Mouse (Mus musculus) liver, embryonic 16.5 days (tissue): ENCODE measurements around the gene Cnep1r1. TPM values are rescaled to one million over a fixed set of nuclear protein-coding genes. Genes with fewer than 3 reads are reported as not detected.
A peak's percentile ranks its signal among the peaks of the same experiment; 100 is the strongest.

Source experiments
- ATAC-seq: fragments of 200-750 bp; cut with Nextera tagmentation; 2 replicates; pipeline ENCODE4 v1.8.0; 2017; ENCODE audit warnings: low read depth, mild to moderate bottlenecking, moderate number of reproducible peaks, moderate library complexity
- H3K27ac ChIP-seq: fragments of 300-500 bp; sonication (generic); 2 replicates; pipeline ENCODE4 v1.5.1; 2014; ENCODE audit warnings: mild to moderate bottlenecking, low read length
- H3K27me3 ChIP-seq: fragments of 300-500 bp; sonication (generic); 2 replicates; pipeline ENCODE4 v1.6.1; 2014; ENCODE audit warnings: low read depth, low read length, mixed read lengths; ENCODE audit not compliant: control insufficient read depth, insufficient read depth
- H3K36me3 ChIP-seq: fragments of 300-500 bp; sonication (generic); 2 replicates; pipeline ENCODE4 v1.6.1; 2014; ENCODE audit warnings: mild to moderate bottlenecking; ENCODE audit not compliant: control insufficient read depth, insufficient read depth
- H3K4me1 ChIP-seq: fragments of 300-500 bp; sonication (generic); 2 replicates; pipeline ENCODE4 v1.6.1; 2014; ENCODE audit warnings: low read depth, low read length, mixed read lengths; ENCODE audit not compliant: control insufficient read depth
- H3K4me2 ChIP-seq: fragments of 300-500 bp; sonication (generic); 2 replicates; pipeline ENCODE4 v1.6.1; 2014; ENCODE audit warnings: low read depth, low read length, mixed read lengths
- H3K4me3 ChIP-seq: fragments of 300-500 bp; sonication (generic); 2 replicates; pipeline ENCODE4 v1.5.1; 2014; ENCODE audit warnings: low read depth, mild to moderate bottlenecking, low read length
- H3K9ac ChIP-seq: fragments of 300-500 bp; sonication (generic); 2 replicates; pipeline ENCODE4 v1.6.1; 2014; ENCODE audit warnings: low read depth, low read length
- H3K9me3 ChIP-seq: fragments of 300-500 bp; sonication (generic); replicated peaks from 2 replicates; pipeline ENCODE4 v1.6.1; 2016; ENCODE audit warnings: low read length; ENCODE audit not compliant: control insufficient read depth
- WGBS: fragments of 180-500 bp; shearing (Covaris S2); extraction: QIAGEN DNeasy Blood & Tissue Kit; methylation state at CpG from one replicate; pipeline ENCODE4 v1.1.7; 2014; ENCODE audit not compliant: insufficient replicate concordance; 5-methylcytosine and 5-hydroxymethylcytosine counted together
- microRNA-seq: library from miRNA; unstranded; fragments of <30 nt; microRNA quantifications from one replicate; pipeline ENCODE4, GENCODE M21; 2016
- polyA plus RNA-seq: library from polyadenylated mRNA; unstranded; fragments of >200 nt; fragmentation: Nextera tagmentation; extraction: Ambion mirVana; gene quantifications from 2 replicates; pipeline ENCODE4 v1.2.1, GENCODE M21; 2015

Gene Cnep1r1
- polyA plus RNA-seq, 1 experiment from 2014 or later: 22.4 TPM

- WGBS: 58% methylated on average over 5 of the region's 5 CpGs
- Histone ChIP-seq H3K4me3 (no peak overlapping the region), H3K9me3 (no peaks in the 10 kb centered on the region), H3K9ac (no peak overlapping the region), H3K27me3 (no peaks in the 10 kb centered on the region), H3K4me2 (no peak overlapping the region), H3K4me1 (no peaks in the 10 kb centered on the region), H3K27ac (no peak overlapping the region), H3K36me3 (peaks cover 39% of the 10 kb centered on the region)
- peak; percentile 53; the same call in 1 of the 2 replicates for ATAC-seq
Observed at GRCm38 (mm10) chr8:88161439-88161838, 42.9 kb downstream of the Cnep1r1 start.

GRCm38 (mm10) chr8:88175264-88175663 is 56.7 kb downstream of the Cnep1r1 start:
- Histone ChIP-seq H3K27me3 (no peaks in the 10 kb centered on the region), H3K4me2 (no peak overlapping the region), H3K9me3 (no peaks in the 10 kb centered on the region), H3K4me1 (no peaks in the 10 kb centered on the region), H3K27ac (no peak overlapping the region), H3K4me3 (no peak overlapping the region), H3K36me3 (peaks cover 6% of the 10 kb centered on the region; the same call in 1 of the 2 replicates), H3K9ac (no peak overlapping the region)
- WGBS: 56% methylated on average over 7 of the region's 7 CpGs
- ATAC-seq: no peak

GRCm38 (mm10) chr8:88177291-88177690 is 58.7 kb downstream of the Cnep1r1 start:
- H3K36me3 ChIP-seq: no peaks in the 10 kb centered on the region
- no peak overlapping the region for H3K4me2 ChIP-seq
- WGBS: 65% methylated on average over 8 of the region's 8 CpGs
- no peak overlapping the region for H3K9ac ChIP-seq
- H3K4me1 ChIP-seq: no peaks in the 10 kb centered on the region
- H3K27ac ChIP-seq: no peak overlapping the region
- no peak overlapping the region for H3K4me3 ChIP-seq
- ATAC-seq: no peak
- H3K9me3 ChIP-seq: no peaks in the 10 kb centered on the region
- H3K27me3 ChIP-seq: no peaks in the 10 kb centered on the region

- no peaks in the 10 kb centered on the region for H3K4me1 ChIP-seq
- no peaks in the 10 kb centered on the region for H3K36me3 ChIP-seq
- WGBS: 52% methylated on average over 2 of the region's 2 CpGs
- H3K27ac ChIP-seq: no peak overlapping the region
- no peak overlapping the region for H3K4me2 ChIP-seq
- ATAC-seq: no peak
- H3K9ac ChIP-seq: no peak overlapping the region
- H3K9me3 ChIP-seq: no peaks in the 10 kb centered on the region
- no peaks in the 10 kb centered on the region for H3K27me3 ChIP-seq
- no peak overlapping the region for H3K4me3 ChIP-seq
Observed at GRCm38 (mm10) chr8:88183121-88183520, 64.6 kb downstream of the Cnep1r1 start.

Small RNA genes lying within 50 kb of the gene (microRNA-seq; reads per million reads assigned to microRNA genes)
- 2.0 reads per million for gene Mir7071

Other genes starting within 250 kb of the Cnep1r1 start
- 0.29 and 0.46 TPM in 2 replicates for gene Zfp423, start 159.2 kb upstream of the Cnep1r1 start, polyA plus RNA-seq
- gene Heatr3, start 19.1 kb downstream of the Cnep1r1 start, polyA plus RNA-seq: 15.8 and 16.9 TPM in 2 replicates
- gene Tent4b, start 80.4 kb downstream of the Cnep1r1 start, polyA plus RNA-seq: 2.5 and 2.7 TPM in 2 replicates
- 18.5 and 19.8 TPM in 2 replicates for gene Adcy7, start 153.6 kb downstream of the Cnep1r1 start, polyA plus RNA-seq
- gene Brd7, start 243.4 kb downstream of the Cnep1r1 start, polyA plus RNA-seq: 23.7 and 23.8 TPM in 2 replicates